Mouse (Mus musculus) heart, adult 9 months (tissue): Measurements from ENCODE around the gene Usp5.
"Not testable (repeated sequence)": the region's sequence is repeated elsewhere in the genome, so short reads cannot be mapped to it uniquely, and the experiment has no call there.

Source experiments
- DNase-seq, 2 experiments: peaks; one replicate each; pipeline ENCODE4 v3.0.0; 2022; ENCODE audit warnings: low spot score in 2 of 2

Gene Usp5

DNA sequence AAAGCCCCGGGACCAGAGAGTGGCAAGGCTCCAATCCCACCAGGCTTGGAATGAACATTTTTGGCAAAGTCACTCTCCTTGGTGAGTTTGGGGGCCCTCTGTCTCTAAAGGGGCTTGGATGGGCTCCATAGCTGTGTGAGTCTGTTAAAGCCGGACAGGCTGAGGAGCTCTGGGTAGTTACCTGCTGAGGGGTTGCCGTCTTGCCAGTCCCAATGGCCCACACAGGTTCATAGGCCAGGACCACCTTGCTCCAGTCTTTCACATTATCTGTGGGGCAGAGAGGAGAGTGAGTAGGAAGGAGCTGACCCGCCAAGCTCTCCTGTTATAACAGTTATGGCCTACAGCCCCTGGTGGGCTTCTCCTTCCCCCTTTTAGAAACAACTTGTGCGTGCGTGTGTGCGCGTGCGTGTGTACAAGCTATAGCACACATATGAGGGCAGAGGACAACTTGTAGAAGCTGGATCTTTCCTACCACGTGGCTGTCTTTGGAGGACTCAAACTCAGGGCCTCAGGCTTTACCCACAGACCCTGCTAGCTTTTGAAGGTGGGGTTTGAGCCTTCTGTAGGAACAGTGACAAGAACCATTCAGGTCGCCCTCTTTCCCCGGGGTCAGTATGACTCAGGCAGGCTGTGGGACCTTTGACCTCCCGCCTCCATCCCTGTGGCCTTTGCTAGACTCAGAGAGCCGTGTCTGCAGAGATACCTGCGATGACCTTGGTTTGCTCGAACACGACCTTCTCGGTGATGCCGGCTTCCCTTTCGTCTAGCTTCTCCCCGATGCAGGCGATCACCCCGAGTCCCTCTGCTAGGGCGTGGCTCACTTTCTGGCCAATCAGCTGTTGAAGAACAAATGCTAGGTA lies 17.4 kb downstream of the Usp5 start:
- DNase-seq = no peak

DNA sequence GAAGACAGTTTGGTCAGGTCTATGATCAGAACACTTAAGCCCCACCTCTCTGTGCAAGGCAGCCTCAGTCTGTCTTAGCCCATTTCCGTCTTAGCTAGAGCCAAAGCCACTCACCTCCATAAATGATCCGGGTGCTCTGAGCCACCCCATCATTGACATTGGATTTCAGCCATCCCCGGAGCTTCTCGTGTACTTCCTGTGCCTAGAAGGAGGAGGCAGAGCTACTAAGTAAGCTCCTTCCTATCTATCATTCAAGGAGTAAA lies 17.9 kb downstream of the Usp5 start:
- no peak for DNase-seq

DNA sequence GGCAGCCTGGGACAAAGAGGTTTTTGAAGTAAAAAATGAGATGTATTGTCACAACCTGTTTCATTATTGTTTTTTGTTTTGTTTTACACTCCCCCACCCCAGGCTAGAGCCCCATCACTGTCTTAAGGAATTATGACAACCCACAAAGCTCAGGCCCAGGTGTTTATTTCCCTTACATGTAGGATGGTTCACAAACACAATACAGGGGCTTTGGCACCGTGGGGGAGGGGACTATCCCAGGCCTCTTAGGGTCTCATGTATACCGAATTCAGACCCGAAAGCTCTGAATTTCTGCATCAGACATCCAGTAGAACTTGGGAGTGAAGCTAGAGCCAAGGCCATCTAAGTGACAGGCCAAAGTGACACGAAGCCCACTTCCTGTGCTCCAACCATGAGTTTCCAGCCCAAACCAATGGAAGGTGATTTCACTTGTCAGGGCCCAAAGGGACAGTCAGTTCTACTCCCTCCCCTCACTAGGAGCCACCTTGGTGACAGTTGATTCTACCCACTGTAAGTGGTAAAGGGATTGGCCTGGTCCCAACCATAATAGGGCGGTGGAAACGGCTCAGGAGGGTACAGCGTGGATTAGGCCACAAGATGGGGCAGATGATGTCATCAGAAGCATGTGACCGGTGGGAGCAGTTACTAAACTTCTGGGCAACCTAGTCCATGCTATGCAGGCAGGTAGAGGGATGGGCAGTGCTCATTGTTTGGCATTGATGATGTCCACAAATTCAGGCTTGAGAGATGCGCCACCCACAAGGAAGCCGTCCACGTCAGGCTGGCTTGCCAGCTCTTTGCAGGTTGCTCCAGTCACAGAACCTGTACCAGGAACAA lies 18.5 kb downstream of the Usp5 start:
- not testable (repeated sequence) for DNase-seq

DNA sequence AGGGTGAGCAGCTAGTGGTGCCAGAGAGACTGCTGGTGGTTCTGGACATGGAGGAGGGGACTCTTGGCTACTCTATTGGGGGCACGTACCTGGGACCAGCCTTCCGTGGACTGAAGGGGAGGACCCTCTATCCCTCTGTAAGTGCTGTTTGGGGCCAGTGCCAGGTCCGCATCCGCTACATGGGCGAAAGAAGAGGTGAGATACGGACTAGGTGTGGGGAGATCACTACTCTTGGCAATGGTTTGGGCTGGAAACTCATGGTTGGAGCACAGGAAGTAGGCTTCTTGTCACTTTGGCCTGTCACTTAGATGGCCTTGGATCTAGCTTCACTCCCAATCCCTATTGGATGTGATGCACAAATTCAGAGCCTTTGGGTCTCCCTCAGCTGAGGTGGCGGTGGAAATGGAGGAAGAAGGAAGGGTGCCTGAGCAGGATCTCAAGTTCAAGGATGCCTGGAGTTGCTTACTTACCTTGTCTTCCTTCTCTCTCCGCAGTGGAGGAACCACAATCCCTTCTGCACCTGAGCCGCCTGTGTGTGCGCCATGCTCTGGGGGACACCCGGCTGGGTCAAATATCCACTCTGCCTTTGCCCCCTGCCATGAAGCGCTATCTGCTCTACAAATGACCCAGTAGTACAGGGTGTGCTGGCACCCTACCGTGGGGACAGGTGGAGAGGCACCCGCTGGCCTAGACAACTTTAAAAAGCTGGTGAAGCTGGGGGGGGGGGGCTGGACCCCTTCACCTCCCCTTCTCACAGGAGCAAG lies 19.3 kb downstream of the Usp5 start:
- no peak for DNase-seq

DNA sequence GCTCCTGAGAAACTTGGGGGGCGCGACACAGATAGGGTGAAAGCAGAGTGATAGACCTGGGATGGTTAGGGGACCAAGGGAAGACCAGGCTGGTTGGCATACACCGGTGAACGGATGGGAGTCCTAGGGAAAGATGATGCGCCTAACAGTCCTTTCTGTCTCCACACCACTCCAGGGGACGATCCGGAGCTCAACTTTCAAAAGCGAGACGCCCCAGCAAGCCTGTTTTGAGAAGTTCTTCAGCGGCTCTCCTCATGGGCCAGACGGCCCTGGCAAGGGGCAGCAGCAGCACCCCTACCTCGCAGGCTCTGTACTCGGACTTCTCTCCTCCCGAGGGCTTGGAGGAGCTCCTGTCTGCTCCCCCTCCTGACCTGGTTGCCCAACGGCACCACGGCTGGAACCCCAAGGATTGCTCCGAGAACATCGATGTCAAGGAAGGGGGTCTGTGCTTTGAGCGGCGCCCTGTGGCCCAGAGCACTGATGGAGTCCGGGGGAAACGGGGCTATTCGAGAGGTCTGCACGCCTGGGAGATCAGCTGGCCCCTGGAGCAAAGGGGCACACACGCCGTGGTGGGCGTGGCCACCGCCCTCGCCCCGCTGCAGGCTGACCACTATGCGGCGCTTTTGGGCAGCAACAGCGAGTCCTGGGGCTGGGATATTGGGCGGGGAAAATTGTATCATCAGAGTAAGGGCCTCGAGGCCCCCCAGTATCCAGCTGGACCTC lies 20.1 kb downstream of the Usp5 start:
- DNase-seq = peak; percentile 84 to 87

DNA sequence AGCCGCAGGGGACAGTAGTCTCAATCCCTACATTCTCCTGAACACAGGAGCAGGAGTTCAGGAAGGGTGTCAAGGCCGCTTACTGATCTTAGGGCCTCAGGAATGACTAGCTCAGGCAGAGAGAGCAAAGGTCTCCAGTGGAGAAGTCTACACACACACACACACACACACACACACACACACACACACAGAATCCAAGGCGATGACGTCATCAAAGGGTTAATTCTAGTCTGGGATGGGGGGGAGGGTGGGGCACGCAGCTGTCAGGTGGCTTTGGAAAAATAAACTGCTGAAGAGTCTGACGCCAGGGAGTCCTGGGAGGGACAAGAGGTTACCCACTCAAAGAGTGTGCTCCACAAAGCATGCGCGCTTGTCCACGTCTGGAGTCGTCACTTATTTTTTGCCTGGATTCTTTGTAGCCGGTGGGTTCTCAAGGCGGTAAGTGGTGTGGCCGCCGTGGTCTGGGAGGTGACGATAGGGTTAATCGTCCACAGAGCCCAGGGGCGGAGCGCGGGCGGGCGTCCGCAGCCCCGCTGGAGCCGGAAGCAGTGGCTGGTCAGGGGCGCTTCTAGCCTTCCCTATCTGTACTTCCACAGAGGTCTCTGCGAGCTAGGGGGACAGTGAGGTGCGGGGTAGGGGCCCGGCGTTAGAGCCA lies 20.8 kb downstream of the Usp5 start, which contains the start of gene Spsb2:
TSS of gene Spsb2 (plus strand) at position 304 of the 655 bp plus-strand sequence.
- peak; percentile 77 to 78 for DNase-seq

DNA sequence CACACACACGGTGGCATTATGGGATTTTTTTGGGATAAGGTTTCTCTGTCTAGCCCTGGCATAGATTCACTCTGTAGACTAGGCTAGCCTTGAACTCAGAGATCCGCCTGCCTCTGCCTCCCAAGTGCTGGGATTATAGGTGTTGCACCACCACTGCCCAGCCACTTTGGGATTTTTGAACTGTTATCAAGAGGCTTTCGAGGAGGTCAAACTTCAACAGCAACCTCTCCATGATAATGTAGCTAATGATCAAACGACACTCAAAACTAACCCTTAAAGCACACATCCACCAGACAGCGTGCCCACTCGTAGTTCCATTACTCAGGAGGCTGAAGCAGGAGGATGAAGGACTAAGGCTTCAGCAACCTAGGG lies 21.3 kb downstream of the Usp5 start:
- no peak for DNase-seq

DNA sequence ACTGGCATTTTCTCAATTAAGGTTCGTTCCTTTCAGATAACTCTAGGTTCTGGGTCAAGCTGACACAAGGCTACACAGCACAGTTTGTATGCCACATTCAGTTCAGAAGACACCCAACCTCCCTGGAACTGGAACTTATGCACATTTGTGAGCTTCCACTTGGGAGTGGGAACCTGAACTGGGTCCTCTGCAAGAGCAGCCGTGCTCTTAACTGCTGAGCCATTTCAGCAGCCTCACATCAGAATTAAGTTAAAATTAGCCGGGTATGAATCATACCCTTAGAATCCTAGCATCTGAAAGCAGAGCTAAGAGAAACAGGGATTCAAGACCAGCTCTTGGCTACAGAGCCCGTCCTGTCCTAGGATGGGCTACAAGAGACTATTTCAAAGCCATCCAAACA lies 21.9 kb downstream of the Usp5 start:
- DNase-seq = no peak

DNA sequence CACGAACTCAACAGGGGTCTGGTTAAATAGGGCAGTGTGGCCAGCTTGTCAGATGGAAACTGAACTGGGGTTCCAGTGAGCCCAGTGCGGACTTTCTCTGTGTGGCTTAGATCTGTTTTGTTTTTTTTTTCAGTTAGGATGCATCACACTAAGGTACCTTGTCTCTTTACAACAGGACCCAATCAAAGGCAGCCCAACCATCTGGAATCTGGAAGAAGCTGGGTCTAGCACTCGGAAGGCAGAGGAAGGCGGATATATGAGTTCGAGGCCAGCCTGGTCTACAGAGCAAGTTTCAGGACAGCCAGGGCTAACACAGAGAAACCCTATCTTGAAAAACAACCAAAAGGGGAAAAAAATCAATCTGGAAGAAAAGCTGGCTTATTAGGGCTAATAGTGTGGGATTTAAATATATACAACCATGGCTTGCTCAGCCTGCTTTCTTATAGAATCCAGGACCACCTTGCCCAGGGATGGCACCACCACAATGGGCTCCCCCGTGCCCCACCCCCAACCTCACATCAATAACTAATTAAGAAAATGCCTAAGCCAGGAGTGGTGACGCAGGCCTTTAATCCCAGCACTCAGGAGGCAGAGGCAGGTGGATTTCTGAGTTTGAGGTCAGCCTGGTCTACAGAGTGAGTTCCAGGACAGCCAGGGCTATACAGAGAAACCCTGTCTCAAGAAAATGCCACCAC lies 22.7 kb downstream of the Usp5 start:
- DNase-seq = no peak

DNA sequence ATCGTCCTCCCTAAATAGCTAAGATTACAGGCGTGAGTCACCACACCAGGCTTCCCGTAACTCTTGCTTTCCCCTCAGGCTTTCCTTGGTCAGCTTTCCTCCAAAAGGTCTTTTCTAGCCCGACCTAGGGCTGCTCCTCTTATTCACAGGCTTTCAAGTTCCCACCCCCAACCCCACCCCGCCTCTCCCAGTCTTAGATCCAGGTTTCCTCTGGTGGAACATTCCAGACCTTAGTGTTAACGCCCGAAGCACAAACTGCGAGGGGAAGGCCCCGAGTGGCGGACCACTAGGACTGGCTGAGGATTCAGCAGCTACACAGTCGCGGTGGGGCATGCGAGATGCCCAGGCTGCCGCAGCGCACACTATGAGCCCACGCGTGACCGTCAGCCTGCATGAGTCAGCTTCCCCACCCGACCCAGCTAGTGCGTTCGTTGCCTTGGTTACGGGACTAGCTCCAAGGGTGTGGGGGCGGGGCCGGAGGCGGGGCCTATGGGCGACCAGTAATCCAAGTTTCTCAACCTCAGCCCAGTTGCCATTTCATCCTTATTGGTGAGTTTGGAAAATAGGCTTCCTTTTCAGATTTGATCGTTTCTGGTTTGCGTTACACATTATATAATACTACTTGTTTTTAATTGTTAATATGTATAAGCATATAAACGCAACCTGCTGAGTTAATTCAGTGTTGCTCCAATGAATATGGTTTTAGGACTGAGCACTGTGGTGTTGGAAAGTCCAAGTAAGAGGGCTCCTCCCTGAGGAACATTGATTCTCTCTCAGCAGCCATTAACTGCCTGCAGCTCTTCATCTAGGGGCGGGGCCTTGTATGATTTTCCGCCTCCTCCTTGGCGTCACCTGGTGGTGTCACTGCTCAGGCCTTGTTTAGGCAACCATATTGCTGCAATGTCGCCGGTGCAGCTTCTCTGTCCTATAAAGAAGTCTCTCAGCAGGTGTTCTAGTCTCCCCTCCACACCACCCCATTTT lies 23.7 kb downstream of the Usp5 start:
- DNase-seq = peak; percentile 93 to 95

DNA sequence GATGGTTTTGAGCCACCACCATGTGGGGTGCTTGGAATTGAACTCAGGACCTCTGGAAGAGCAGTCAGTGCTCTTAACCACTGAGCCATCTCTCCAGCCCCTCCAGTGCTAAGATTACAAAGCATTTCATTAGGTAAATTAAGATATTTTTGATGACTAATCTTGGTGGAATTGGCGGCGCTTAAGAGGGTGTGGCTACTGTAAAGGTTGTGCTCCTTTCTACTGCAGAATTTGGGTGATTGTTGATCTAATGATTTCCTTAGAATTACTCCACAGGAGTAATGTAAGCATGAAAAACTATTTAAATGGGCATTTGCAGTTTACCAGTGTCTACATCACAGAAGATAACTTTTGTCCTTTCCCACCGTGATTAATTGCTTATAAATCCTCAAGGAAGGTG lies 24.9 kb downstream of the Usp5 start:
- no peak for DNase-seq

DNA sequence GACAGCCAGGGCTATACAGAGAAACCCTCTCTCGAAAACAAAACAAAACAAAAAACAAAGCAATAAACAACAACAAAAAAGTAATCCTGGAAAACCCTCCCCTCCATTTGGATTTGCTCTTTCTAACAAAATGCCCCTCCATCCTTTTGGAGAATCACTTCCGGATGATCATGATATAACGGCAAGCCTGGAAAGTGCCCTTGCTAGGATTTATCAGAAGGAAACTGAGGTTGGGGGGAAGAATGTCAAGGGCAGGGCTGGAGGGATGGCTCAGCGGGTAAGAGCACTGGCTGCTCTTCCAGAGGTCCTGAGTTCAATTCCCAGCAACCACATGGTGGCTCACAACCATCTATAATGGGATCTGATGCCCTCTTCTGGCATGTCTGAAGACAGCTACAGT lies 25.6 kb downstream of the Usp5 start:
- not testable (repeated sequence) for DNase-seq

DNA sequence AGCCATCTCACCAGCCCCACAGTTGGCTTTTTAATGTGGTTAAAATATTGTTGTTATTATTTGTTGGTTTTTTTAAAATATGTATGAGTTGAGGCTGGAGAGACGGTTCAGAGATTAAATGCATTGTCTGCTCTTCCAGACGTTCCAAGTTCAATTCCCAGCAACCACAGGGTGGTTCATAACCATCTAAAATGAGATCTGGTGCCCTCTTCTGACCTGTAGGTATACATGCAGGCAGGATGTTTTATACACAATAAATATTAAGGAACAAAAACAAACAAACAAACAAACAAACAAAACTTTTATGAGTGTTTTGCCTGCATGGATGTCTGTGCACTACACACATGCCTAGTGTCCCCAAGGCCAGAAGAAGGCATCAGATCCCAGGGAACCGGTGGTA lies 26.2 kb downstream of the Usp5 start:
- DNase-seq = no peak

DNA sequence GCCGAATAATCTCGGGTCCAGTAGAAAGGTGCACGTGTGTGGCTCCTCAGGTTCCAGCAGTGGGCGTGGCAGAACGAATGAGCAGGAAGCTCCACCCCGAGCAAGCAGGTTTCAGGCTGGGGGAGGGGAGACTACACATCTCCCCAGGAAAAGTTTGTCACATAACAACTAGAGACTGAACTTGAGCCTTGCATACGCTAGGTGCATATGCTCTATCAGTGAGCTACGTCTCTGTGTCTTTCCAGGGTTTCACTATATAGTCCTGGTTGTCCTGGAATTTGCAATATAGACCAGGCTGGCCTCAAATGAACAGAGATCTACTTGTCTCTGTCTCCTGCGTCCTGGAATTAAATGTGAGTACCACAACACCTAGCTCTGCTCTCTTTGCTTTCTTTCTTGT lies 26.9 kb downstream of the Usp5 start:
- DNase-seq = not testable (repeated sequence)

DNA sequence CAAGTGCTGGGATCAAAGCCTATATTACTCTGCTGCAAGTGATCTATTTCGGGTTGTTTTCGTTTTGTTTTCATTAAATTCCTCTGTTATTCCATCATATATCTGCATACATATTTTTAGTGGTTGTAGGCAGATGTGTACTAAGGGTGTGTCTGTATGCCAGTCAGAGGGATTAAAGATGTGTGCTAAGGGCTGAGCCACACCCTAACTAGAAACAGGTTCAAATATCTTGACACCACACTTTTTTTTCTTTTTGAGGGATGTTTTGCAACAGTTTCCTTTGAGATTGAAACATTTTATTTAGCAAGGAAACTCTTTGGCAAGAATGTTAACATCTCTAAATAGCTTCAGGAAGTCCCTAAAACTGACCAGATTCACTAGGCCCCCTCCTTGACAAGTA lies 33.1 kb downstream of the Usp5 start:
- DNase-seq = no peak

DNA sequence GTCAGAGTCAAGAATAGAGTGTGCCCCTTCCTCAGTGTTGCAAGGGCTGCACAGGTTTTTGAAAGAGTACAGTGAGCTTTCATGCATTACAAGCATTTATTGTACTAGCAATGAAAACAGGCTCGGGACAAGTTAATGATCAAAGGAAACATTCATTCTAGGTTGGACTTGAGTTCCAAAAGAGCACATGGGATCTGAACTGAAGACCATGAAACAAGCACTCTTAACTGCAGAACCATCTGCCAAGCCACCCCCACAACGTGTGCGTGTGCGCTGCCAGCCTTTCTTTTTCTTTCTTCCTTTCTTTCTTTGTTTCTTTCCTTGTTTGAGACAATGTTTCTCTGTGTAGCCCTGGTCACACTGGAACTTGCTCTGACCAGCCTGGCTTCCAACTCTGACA lies 33.5 kb downstream of the Usp5 start:
- no peak for DNase-seq

DNA sequence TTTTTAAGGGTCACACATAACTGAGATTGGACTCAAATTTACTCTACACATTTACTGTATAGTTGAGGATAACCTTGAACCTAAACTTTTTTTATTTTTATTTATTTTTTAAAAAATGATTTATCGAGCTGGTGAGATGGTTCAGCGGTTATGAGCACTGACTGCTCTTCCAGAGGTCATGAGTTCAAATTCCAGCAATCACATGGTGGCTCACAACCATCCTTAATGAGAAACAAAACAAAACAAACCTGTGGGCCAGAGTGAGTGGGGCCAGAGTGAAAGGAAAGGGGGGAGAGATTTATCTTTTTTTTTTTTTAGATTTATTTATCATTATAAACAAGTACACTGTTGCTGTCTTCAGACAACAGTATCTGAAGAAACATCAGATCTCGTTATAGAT lies 37.4 kb downstream of the Usp5 start:
- no peak for DNase-seq

DNA sequence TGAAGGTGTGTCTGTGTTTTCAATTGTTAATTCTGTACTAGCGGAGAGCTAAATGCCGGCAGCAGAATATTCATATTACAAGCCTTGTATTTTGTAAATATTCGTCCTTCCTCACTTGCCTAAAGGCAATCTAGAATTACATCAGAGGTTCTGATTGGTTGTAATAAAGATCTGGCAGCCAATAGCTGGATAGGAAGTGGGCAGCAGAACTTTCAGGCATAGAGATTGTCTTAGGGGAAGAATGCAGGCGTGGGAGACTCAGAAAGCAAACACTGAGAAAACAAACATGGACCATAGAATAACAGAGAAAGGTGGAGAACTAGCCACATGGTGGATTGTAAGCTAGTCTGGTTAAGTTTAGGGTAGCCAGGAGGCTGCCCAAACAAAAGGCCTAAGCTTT lies 39.2 kb downstream of the Usp5 start:
- DNase-seq = no peak

DNA sequence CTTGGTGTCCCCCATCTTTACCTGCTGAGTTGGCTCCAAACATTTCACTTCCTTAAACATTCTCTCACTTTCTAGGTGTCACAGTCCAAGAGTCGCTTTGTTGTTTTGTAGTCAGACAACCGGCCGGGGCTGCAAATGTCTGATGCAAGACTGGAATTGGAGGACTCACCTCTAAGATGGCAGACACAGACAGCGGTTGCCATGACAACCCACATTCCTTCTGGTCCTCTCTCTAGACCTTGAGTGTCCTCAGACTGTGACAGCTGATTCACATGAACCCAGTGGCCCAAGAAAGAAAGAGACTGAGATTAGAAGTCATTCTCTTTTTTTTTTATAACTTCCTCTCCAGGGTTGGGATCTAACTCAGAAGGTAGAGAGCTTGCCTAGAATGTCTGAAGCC lies 39.8 kb downstream of the Usp5 start:
- no peak for DNase-seq

DNA sequence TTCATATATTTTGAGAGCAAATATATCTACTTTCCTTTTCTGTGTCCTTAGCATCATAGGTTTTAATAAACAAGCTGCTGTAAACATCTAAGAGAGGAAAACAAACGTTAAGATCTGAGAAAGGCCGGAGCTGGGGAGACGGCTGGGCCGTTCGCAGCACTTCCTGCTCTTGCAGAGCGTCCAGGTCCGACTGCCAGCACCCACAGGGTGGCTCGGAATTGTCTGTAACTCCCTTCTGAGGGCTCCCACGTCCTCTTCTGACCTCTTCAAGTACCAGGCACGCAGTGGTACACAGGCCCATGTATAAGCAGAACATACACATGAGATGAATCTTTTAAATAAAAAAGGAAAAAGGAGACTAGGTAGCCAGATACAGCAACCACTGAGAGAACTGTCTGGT lies 41.6 kb downstream of the Usp5 start:
- DNase-seq = no peak
